Mouse (Mus musculus) kidney, embryonic 14.5 days (tissue): ENCODE results near the gene Nudt9. TPM values are rescaled to one million over a fixed set of nuclear protein-coding genes. Genes with fewer than 3 reads are reported as not detected.

Experiments used
- ATAC-seq: fragments of 200-750 bp; cut with Nextera tagmentation; 2 replicates; pipeline ENCODE4 v1.8.0; 2017; ENCODE audit warnings: moderate number of reproducible peaks, mild to moderate bottlenecking, moderate TSS enrichment, moderate library complexity; ENCODE audit not compliant: low FRiP score, low TSS enrichment
- H3K27ac ChIP-seq: fragments of 300-500 bp; sonication (generic); 2 replicates; pipeline ENCODE4 v1.5.1; 2014; ENCODE audit warnings: low read depth, mild to moderate bottlenecking, low read length, moderate library complexity, mixed read lengths
- H3K27me3 ChIP-seq: fragments of 300-500 bp; sonication (generic); 2 replicates; pipeline ENCODE4 v1.6.1; 2014; ENCODE audit warnings: mild to moderate bottlenecking, low read length; ENCODE audit not compliant: control insufficient read depth, insufficient read depth
- H3K36me3 ChIP-seq: fragments of 300-500 bp; sonication (generic); 2 replicates; pipeline ENCODE4 v1.6.1; 2014; ENCODE audit warnings: low read length, mixed read lengths; ENCODE audit not compliant: control insufficient read depth, insufficient read depth
- H3K4me1 ChIP-seq: fragments of 300-500 bp; sonication (generic); 2 replicates; pipeline ENCODE4 v1.6.1; 2014; ENCODE audit warnings: low read length, mixed read lengths; ENCODE audit not compliant: control insufficient read depth, insufficient read depth
- H3K4me2 ChIP-seq: fragments of 300-500 bp; sonication (generic); replicated peaks from 2 replicates; pipeline ENCODE4 v1.6.1; 2014; ENCODE audit warnings: low read depth, mild to moderate bottlenecking, low read length
- H3K4me3 ChIP-seq: fragments of 300-500 bp; sonication (generic); 2 replicates; pipeline ENCODE4 v1.5.1; 2014; ENCODE audit warnings: mild to moderate bottlenecking, low read length
- H3K9ac ChIP-seq: fragments of 300-500 bp; sonication (generic); 2 replicates; pipeline ENCODE4 v1.6.1; 2014; ENCODE audit warnings: low read depth, mild to moderate bottlenecking, low read length, moderate library complexity
- H3K9me3 ChIP-seq: fragments of 300-500 bp; sonication (generic); 2 replicates; pipeline ENCODE4 v1.6.1; 2016; ENCODE audit warnings: low read length; ENCODE audit not compliant: control insufficient read depth
- WGBS: fragments of 180-500 bp; shearing (Covaris S2); extraction: QIAGEN DNeasy Blood & Tissue Kit; methylation state at CpG from one replicate; pipeline ENCODE4 v1.1.7; 2014; 5-methylcytosine and 5-hydroxymethylcytosine counted together
- polyA plus RNA-seq: library from polyadenylated mRNA; unstranded; fragments of >200 nt; fragmentation: Nextera tagmentation; extraction: Ambion mirVana; gene quantifications from 2 replicates; pipeline ENCODE4 v1.2.1, GENCODE M21; 2014

The Nudt9 gene
- polyA plus RNA-seq, 1 experiment from 2014 or later = 58.1 TPM

DNA sequence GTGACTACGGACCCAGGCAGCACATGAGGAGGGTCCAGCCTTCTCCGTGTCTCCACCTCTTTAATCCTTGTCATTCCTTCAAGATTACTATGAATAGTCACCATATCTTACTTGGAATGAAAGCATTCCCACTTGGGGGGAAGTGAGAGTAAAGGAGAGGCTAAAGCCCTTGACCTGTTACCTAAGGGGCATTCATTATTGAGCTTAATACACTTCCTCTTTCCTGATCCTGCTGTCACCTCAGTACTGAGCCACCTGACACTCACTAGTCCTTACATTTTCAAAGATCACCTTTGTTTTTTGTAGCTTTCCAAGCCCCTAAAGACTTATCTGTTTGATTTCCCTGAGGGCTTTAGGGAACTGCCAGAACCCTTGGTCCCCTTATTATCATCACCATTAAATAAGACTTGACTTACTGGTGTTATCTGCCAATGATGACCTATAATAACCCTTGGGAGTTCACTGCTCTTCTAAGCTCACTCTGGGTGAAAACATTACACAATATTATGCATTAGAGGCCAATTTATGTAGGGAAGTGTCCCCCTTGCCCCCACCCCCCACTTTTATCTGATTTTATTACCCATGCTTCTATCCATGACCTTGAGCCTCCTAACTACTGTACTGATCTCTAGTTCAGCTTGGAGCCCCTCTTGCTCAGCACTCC lies 13.5 kb upstream of the Nudt9 start:
- Histone ChIP-seq H3K9ac (no peak overlapping the region), H3K9me3 (no peaks in the 10 kb centered on the region), H3K4me2 (no peak overlapping the region), H3K27me3 (no peaks in the 10 kb centered on the region), H3K4me1 (no peaks in the 10 kb centered on the region), H3K4me3 (no peak overlapping the region), H3K36me3 (no peaks in the 10 kb centered on the region), H3K27ac (no peak overlapping the region)
- ATAC-seq = no peak
- WGBS = 73% methylated on average over 2 of the region's 2 CpGs

GRCm38 (mm10) chr5:104035066-104035465 lies 11.0 kb upstream of the Nudt9 start:
- ATAC-seq = no peak
- H3K27me3 ChIP-seq = no peaks in the 10 kb centered on the region
- H3K36me3 ChIP-seq = no peaks in the 10 kb centered on the region
- no peak overlapping the region for H3K4me2 ChIP-seq
- no peaks in the 10 kb centered on the region for H3K4me1 ChIP-seq
- H3K9me3 ChIP-seq = no peaks in the 10 kb centered on the region
- no peak overlapping the region for H3K9ac ChIP-seq
- H3K4me3 ChIP-seq = no peak overlapping the region
- H3K27ac ChIP-seq = no peak overlapping the region

GRCm38 (mm10) chr5:104035824-104036223 lies 10.3 kb upstream of the Nudt9 start:
- WGBS = 39% methylated on average over 1 of the region's 1 CpGs
- ATAC-seq = no peak

GRCm38 (mm10) chr5:104036686-104037085 lies 9.4 kb upstream of the Nudt9 start:
- no peak for ATAC-seq
- Histone ChIP-seq H3K9ac (no peak overlapping the region), H3K4me2 (no peak overlapping the region), H3K36me3 (no peaks in the 10 kb centered on the region), H3K9me3 (no peaks in the 10 kb centered on the region), H3K4me1 (no peaks in the 10 kb centered on the region), H3K4me3 (no peak overlapping the region), H3K27me3 (no peaks in the 10 kb centered on the region), H3K27ac (no peak overlapping the region)
- 83% methylated on average over 1 of the region's 1 CpGs for WGBS

More at GRCm38 (mm10) chr5:104035824-104036223, 10.3 kb upstream of the Nudt9 start:
- H3K4me1 ChIP-seq = no peaks in the 10 kb centered on the region
- no peak overlapping the region for H3K27ac ChIP-seq
- H3K4me3 ChIP-seq = no peak overlapping the region
- no peak overlapping the region for H3K9ac ChIP-seq
- H3K27me3 ChIP-seq = no peaks in the 10 kb centered on the region
- no peaks in the 10 kb centered on the region for H3K36me3 ChIP-seq
- no peaks in the 10 kb centered on the region for H3K9me3 ChIP-seq
- no peak overlapping the region for H3K4me2 ChIP-seq

- Histone ChIP-seq H3K4me1 (no peaks in the 10 kb centered on the region), H3K4me3 (no peak overlapping the region), H3K27ac (no peak overlapping the region), H3K4me2 (no peak overlapping the region), H3K9ac (no peak overlapping the region), H3K36me3 (no peaks in the 10 kb centered on the region), H3K27me3 (no peaks in the 10 kb centered on the region), H3K9me3 (no peaks in the 10 kb centered on the region)
- WGBS = 66% methylated on average over 6 of the region's 6 CpGs
- 0 out of 2 replicates have a peak, but pooled peaks have one; percentile 57 for ATAC-seq
Measured at GRCm38 (mm10) chr5:104039154-104039932, 6.8 kb upstream of the Nudt9 start.

DNA sequence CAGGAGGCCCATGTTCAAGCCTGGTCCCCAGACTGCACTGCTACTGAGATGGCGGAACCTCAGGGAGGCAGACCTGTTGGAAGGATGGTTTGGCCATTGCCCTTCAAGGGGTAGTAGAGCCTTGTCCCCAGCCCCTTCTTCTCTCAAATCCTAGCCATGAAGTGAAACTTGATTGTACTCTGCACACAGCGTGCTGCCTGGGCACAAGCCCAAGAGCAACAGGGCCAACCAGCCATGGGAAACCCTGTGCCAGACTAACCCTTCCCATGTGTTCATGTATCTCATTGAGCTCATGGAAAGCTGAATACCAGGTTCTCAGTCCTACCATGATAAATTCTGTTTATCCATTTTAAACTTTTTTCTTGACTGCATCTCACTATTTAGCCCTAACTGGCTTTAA lies 3.2 kb upstream of the Nudt9 start:
- ATAC-seq = no peak
- H3K27ac ChIP-seq = no peak overlapping the region
- H3K9me3 ChIP-seq = no peaks in the 10 kb centered on the region
- H3K36me3 ChIP-seq = no peaks in the 10 kb centered on the region
- no peak overlapping the region for H3K9ac ChIP-seq
- no peak overlapping the region for H3K4me3 ChIP-seq
- 93% methylated on average over 2 of the region's 2 CpGs for WGBS
- no peak overlapping the region for H3K4me2 ChIP-seq
- H3K27me3 ChIP-seq = no peaks in the 10 kb centered on the region
- peaks cover 7% of the 10 kb centered on the region; the same call in 1 of the 2 replicates for H3K4me1 ChIP-seq

DNA sequence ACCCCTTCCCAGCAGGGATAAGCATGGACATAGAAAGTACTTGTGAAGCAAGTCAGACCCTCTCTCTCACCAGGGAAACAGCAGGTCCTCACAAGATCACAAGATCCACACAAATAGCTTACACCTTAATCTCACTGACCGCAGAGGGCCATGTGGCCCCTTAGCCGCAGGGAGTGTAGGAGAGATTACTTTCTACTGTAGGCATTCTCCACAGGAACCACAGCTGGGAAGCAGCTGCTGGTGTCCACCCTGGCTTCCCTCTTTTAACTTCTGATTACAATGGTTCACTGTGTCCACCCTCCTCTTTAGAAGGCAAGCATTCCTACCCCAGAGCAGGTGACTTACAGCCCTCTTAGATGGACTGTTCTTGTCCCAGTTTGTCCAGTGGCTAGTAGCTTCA lies 2.4 kb upstream of the Nudt9 start:
- 65% methylated on average over 2 of the region's 2 CpGs for WGBS
- H3K4me1 ChIP-seq = peaks cover 9% of the 10 kb centered on the region; the same call in 1 of the 2 replicates
- H3K27me3 ChIP-seq = no peaks in the 10 kb centered on the region
- no peak overlapping the region for H3K4me3 ChIP-seq
- H3K36me3 ChIP-seq = no peaks in the 10 kb centered on the region
- no peak overlapping the region for H3K27ac ChIP-seq
- H3K4me2 ChIP-seq = no peak overlapping the region
- no peak overlapping the region for H3K9ac ChIP-seq
- no peak for ATAC-seq
- no peaks in the 10 kb centered on the region for H3K9me3 ChIP-seq

- peak overlapping the region; percentile 86 for H3K9ac ChIP-seq
- H3K4me3 ChIP-seq = peak overlapping the region; percentile 81
- H3K4me1 ChIP-seq = peaks cover 9% of the 10 kb centered on the region; the same call in 1 of the 2 replicates
- no peaks in the 10 kb centered on the region for H3K9me3 ChIP-seq
- peak overlapping the region; percentile 78 for H3K4me2 ChIP-seq
- peaks cover 18% of the 10 kb centered on the region for H3K36me3 ChIP-seq
- no peak; the same call in 1 of the 2 replicates for ATAC-seq
- 2% methylated on average over 19 of the region's 19 CpGs for WGBS
- H3K27me3 ChIP-seq = no peaks in the 10 kb centered on the region
- H3K27ac ChIP-seq = peak overlapping the region; percentile 71; the same call in 1 of the 2 replicates
Measured at GRCm38 (mm10) chr5:104047200-104048105, 1.3 kb downstream of the Nudt9 start.
